Mouse (Mus musculus) adrenal gland, adult 2 months (tissue): ENCODE data around the gene Gm29776. TPM values are rescaled to one million over a fixed set of nuclear protein-coding genes. Genes with fewer than 3 reads are reported as not detected.

Source experiments
- DNase-seq: peaks from one replicate; pipeline ENCODE4 v3.0.0; 2021
- long read RNA-seq: library from polyadenylated mRNA; stranded (forward); transcript quantifications from one replicate; pipeline ENCODE4 v2.0.0, GENCODE M21; 2021
- polyA plus RNA-seq: library from polyadenylated mRNA; depleted of rRNA; stranded (reverse); fragments of >200 nt; gene quantifications from 2 replicates; pipeline ENCODE4 v1.2.3, GENCODE M21; 2012; rRNA removed
- total RNA-seq, 2 experiments: library from RNA; stranded (reverse); gene quantifications; 2 replicates each; pipeline ENCODE4 v1.2.3; 2021

The Gm29776 gene
- total RNA-seq (not detected), polyA plus RNA-seq (0.07 and 0.08 TPM in 2 replicates)
- long read RNA-seq, result 0 reads

DNA sequence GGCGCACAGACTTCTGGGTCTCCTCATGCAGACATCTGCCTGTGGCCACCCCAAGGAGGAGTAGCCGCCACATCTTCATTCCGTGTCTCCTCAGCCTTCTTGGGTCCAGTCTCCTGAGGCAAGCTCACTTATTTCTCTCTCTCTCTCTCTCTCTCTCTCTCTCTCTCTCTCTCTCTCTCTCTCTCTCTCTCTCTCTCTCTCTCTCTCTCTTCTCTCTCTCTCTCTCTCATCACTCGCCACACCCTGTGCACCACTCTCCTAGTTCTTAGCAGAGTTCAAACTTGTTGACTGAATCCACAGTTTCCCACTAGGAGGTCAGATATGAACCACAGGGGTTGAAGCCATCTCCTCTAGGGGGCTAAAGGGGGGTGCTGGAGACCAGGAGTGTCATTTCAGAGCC is at the start of gene Gm29776:
Gm29776 (minus strand) TSS at position 101 of the 400 bp plus-strand sequence.
- DNase-seq, result no peak

DNA sequence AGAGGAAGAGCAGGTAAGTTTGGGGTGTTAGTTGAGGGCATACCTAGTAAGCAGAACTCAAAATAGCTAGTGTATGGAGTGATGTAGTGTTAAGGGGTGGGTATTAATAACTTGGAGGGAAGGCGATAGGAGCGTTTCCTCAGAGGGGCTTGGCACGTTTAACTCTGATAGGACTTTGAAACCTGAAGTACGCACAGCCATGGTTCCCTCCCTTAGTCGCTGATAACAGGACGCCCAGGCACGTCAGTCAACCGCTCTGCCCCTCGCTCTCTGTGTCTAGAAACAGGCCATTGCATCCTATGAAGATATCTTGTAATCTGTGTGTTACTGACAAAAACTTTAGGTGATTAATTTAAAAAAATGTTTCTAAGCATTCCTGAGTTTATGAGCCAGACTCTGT is 47.4 kb upstream of the Gm29776 start:
- no peak for DNase-seq

DNA sequence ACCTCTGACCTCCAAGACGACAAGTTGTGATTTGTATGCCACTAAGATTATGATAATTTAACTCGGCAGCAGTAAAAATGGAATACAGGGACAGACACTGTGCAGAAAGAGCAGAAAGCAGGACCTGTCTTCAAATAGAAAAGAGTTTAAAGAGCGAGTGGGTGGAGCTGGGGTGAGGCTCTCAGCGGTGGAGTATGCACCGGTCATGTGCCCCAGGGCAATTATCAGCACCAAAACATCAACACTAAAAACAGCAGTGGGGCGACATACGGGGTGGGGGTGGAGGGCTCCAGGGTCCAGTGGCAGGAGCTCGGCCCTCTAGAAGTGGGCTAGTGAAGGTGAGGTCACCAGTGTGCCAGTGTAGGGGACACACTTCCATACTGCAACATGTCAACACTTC is 45.8 kb upstream of the Gm29776 start:
- DNase-seq, result no peak

DNA sequence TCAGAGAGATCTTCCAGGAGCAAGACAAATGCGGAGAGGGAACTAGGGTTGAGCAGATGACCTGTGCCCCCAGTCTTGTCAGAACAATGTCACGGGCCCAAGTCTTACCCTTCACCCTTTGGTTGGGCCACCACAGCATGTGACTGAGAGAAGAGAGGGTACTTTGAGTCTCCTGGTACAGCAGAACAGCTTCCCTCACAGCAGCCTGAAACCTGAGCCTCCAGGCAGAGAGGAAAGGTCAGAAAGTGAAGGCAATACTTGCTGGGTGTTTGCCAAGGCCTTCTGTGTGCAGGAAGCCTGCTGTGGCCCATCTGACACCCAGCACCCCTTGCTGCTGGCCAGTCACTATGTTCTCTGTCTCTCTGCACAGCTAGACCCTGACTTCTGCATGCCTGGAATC is 43.7 kb upstream of the Gm29776 start:
- peak; percentile 68 for DNase-seq

DNA sequence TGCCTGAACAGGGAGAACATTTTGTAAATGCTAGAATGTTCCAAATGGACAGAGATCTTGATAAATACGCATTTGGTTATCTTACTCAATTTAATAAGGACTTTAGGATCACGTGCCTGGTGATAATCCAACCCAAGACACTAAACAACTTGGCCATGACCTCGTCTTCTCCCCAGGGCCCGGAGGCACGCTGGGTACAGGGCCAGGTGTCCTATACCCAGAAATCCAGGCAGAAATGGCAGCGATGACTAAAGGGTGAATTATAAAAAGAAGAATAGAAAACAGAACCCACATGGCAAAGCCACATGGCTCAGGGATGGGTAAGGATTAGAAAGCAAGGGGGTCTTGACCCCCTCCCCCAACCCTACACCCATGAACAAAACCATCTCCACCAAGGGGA is 43.1 kb upstream of the Gm29776 start:
- no peak for DNase-seq

DNA sequence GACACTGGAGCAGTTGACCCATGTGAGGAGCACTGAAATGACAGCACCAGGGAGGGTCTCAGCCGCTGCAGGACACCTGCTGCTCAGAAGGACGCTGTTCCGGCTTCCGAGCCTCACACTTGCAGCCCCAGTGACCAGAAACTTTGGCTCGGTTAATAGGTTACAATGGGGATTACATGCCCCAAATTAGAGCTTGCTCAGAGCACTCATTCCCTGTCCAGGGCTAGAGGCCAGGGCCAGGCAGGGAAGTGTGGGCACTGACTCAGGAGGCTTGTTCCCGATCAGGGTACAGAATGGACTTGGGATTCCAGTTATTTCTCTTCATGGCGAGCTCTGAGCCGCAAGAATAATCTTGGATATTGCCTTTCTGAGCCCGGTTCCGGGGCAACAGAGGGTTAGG is 39.0 kb upstream of the Gm29776 start:
- no peak for DNase-seq

DNA sequence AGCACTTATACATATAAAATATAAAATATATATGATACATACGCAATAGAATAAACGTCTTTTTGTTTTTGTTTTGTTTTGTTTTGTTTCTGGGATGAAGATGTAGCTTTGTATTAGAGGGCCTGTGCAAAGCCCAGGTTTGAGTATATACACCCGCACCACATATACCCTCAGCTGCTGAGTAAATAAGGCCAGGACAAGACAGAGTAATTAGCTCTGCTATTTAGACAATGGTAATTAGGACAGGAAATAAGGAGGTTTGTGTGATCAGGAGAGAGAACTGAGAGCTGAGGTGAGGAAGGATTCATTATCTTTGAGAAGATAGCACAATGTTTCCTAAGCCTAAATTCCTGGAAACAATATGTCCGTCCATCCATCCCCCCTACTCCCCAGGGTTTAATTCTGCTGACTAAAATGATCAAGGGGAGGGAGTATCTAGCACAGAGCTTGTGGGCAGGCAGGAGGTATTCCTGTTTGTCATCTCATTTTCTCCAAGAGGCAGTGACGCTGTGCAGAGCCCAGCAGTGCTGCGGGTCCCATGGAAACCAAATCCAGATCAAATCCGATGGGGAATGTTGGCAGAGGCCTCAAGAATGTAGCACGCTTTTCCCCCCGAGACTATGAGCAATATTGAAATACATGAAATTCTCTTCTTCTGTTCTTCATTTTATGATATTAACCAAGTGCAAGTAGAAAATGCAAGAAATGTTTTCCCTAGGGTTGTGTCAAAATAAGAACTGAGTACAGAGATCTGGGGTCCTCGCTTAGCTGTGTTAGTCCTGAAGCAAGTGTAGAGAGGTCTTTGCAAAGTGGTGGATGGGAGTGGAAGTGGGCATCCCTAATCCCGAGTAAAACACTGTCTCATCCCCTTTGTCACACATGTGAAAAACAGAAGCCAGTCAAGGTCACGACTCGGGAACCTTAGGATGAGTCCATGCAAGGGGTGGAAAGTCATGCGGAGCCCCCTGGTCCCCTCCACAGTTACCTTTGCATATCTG is 38.2 kb upstream of the Gm29776 start:
- no peak for DNase-seq

DNA sequence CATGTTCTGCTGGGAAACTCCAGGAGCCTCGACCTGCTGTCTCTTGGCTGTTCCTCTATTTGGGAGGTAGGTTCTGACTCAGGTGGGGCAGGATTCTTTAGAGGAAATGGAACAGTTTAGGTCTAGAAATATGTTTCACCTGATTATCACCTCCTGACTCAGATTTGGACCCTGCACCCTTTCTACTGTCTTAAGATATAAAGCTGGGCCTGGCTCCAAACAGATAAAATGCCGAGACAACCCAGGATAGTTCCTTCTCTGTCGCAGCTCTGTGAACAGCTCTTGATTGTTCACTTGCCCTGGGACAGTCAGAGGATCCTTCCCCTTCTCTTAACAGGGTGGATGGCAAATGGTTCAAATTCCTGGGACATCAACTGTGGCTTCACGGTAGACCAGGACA is 36.6 kb upstream of the Gm29776 start:
- DNase-seq, result no peak

DNA sequence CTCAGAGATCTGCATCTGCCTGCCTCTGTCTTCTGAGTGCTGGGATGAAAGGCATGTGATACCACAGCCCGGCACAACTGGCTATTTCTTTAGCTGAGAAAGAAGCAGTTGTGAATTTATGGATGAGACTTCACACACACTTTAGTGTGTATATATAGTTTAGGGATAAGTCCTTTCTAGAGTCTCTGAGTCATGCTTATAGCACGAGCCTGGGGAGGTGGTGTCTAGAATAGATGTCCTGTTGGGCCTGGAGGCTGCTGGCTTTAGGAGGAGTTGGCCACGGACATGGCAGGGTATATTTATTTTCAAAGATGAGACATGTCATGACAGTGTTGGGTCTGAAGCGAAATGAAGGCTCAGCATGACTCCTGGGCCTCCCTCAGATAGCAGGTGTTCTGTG is 35.4 kb upstream of the Gm29776 start:
- DNase-seq, result no peak

DNA sequence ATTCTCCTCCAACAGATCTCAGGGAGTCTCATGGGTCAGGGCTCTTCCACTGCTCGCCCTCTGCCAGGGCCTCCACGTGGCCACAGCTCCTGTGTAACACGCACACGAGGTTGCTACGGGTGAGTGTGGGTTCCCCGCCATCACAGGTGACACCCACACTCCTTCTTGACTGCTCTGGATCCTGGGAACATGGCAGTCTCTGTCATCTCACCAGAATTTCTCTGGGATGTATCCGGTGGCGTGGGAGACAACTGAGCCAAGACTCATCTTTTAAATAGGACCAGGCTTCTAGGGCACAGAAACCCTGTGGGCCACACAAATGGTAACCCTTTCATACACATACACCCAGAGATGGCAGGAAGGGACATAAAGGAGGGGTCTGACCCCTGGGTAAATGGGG is 33.6 kb upstream of the Gm29776 start:
- DNase-seq, result no peak

DNA sequence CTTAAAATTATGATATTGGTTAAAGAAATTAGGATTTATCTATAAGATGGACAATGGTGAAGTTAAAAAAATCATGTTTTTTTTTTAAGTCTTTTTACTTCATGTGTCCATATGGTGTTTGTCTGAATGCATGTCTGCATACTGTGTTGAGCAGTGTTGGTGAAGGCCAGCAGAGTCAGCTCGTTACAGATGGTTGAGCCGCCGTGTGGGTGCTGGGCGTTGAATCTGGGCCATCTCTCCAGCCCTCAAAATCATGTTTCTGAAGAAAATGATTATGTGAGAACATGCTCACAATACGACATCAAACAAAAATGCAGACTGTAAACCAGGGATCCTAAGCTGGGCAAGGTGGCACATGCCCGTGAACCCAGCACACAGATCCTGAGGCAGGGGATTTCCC is 31.7 kb upstream of the Gm29776 start:
- no peak for DNase-seq

DNA sequence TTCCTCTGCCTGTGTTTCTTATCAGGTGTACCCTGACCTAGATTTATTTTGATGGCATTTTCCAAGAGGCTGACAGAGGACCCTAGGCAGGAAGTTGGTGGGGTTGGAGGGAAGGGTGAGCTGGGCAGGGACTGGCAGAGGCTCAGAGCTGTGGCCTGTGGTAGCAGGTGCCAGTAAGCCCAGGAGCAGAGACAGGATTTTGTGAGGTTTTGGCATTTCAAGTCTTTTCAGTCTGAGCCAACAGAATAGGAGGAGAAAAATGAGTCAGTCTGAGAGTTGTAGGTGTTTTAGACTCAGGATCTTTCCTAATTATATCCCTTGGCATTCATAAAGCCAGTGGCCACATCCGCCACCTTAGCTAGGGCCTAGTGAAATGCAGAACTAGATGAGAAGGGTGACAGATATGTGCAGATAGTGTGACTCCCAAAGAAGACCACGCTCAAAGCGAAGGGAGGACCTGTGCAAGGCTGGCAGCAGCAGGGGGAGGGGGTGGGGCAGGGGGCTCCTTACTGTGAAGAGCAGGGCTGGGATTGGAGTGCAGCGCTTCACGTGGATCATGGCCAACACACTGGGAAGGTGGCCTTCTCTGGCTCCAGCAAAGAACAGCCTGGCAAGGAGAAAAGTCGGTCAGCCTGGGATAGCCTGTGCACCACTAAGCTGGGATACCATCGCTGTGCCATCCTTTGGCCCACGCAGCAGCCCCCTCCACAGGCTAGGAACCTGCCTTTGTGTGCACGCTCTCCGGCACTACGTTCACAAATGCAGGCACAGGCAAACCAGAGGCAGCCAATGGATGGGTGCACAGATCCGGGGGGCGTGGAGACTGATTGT is 30.4 kb upstream of the Gm29776 start:
- no peak for DNase-seq

DNA sequence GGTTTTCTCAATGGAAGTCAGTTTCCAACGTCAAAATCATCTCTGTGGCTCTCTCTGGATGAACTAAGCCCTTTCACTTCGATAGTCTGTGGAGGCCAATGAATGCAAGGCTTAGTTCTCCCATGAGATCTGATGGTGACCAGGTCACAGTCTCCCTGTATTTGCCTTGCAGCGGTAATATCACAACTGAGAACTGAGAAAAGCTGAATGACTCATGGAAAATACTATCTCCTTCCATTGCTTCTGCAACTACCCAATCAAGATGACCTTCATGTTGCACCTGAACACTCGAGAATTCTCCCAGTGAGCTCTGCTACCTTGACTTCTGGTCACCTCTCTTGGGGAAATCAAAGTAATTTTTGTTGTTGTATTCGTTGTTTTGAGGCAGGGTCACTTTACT is 28.9 kb upstream of the Gm29776 start:
- no peak for DNase-seq

DNA sequence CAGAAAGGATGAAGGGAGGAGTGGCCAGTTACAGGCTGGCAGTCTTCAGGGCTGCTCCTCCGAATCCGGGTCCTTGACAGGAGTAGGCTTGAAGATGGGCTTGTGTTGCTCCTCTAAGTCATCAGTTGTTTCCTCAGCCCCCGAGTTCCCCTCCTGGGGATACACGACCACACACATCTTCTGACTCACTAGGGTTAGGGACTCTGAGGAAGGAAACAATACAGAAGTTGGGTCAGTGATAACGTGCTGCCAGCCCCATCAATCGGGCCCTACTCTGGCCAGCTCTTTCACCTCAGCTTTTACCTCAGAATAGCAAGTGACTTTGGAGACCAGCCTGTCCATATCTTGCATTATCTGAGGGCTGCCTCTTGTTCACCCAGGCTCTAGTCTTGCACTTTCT is 25.4 kb upstream of the Gm29776 start:
- no peak for DNase-seq

DNA sequence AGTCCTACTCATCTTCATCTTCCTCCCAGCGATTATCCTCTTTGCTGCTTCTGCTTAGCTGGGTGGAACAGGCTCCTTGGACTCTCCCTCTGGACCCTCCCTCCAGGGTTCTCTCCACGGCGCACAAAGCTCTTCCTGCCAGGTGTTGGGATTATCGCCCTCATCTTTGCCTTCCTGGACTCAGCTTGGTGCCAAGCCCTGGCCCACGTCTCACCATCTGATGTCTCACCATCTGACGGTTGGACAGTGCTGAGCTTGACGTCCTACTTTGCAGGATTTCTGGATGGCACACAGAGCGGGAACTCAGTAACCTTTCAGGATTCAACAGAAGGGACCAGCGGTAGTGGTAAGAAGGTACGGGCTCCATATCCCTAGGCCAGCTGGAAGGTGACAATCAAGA is 23.1 kb upstream of the Gm29776 start:
- DNase-seq, result no peak

DNA sequence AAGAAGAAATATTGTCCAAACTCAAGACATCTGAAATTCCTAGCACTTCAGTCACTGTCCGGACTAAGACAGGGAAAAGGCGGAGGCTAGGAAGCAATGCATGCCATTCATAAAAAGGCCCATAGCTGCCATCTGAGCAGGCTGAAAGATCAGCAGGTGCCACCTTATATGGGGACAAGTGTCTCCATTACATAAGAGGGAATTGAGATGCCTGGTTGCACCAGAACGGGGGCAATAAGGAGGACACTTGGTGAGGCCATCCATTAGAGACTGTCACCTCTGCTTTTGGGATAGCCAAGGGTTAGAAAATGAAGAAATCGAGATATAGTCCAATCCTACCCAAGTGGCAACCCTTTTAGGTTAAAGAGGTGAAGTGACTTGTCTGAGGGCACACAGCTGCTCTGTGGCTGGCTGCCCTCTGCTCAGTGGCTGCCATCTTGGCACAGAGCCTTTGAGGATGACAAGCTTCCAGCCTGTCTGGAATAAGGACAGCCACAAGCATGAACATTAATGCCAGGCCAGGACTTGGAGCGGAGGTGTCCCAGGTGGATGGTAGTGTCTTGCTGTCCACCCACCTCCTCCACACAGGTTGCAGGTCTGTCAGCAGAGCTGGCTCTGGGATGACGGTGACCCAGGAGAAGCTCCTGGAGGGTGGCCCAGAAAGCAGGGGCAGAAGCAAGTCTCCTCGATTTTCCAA is 22.2 kb upstream of the Gm29776 start:
- peak; percentile 28 for DNase-seq

DNA sequence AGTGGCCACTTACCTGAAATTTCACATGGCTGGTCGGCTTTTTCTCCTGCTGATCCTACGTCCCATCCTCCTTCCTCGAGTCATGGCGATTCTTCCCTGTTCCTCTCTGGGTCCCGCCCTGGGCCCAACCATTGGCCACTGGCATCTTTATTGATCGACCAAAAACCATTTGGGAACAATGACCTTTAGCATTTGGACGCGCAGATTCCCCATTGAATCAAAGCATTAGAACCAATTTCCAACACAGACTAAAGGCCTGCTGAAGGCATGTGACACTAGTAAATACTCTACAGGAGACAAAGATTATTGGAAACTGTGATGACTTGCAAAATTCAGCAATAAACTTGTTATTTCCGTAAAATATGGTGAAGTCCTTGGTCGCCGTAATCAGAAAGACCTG is 21.4 kb upstream of the Gm29776 start:
- DNase-seq, result no peak

DNA sequence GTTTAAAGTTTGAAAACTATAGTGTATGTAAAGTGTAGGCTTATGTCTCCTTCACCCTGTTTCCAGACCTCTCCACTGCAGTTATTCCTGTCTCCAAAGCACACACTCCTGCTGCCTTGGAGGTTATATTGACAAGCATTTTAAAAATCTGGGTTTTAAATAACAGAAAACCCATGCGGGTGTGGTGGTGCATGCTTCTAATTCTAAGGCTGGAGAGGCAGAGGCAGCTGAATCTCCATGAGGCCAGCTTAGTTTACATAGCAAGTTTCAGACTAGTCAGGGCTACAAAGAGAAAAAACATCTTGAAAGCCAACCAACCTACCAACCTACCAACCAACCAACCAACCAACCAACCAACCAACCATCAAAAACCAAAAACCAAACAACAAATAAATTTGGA is 16.8 kb upstream of the Gm29776 start:
- DNase-seq, result no peak

DNA sequence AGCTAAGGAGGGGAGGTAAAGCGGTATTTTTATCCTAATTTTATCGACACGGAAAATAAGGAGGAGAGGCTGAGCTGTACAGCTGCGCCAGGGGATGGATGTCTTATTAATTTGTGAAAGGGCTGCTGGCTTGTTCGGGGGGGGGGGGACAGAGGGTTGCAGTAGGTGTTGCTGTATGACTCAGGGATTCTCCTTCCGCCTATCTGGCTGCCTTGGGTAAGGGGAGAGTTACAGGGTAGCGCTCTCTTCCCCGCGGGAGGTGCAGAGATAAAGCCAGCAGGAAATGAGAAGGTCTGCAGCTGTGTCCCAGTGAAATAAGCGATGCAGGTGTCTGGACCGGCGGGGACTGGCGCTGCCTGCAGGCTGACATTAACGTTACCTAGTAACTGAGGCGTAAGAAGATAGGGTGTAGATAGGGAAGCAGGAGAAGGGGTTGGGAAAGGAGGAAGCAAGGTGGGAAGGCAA is 16.0 kb upstream of the Gm29776 start:
- peak; percentile 38 for DNase-seq

DNA sequence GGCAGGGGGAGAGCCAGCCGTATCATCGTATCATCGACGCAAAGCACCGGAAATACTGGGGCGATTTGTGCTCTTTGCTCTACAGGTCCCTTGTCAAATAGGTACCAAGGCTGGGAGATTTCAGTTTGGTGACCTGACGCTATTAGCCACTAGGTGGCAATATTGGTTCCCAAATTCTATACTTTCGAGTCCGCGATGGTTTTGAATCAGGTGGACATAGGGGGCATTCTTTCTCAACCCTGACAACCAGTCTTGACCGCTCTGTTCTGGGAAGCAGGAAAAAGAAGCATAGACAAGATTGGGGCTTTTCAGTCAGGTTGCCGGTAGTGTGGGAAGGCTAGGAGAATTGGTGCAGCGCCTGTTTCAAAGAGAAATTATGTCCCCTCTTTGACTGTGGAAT is 15.5 kb upstream of the Gm29776 start:
- peak; percentile 68 for DNase-seq

DNA sequence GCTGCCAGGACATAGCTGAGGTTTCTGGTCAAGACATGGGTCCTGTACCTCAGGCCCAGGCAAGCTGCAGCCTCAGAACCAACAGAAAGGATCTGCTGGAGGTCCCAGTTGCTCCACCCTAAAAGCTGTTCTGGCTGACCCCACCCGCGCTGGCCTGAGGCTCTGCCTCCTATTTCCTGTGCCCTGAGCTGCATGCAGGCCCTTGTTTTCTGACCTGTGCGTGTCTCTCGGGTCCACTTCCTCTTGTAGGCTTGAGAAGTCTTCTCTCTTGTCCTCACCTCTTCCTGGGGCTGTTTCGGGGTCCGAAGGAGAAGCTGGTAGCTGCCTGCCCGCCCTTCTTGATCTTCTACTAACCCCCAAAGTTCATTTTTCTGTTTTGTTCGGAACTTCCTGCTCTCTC is 14.2 kb upstream of the Gm29776 start:
- DNase-seq, result peak; percentile 38

DNA sequence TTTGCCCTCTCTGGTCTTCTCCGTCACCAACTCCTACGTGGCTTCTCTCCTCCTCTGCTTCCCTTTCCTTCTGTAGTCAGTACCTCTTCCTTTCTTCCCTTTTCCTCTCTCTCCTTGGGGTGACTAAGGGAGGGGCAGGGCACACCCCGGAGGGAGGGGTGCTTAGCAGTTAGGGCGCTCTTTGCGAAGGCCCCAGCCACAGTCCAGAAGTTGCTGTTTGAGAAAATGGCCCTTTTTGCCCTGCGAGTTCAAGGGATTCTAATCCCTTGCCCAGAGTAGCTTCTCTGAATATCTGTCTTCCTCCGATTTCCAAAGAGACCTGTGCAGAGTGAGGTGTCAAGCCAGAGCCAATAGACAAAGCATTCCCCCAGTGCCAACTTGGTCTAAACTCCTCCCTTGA is 13.4 kb upstream of the Gm29776 start, which contains the start of gene Cebpe:
Cebpe (minus strand) TSS at position 101 of the 400 bp plus-strand sequence.
- DNase-seq, result no peak
